Mouse (Mus musculus) liver, postnatal 0 days (tissue): ENCODE data around the gene Nbea. TPM values are rescaled to one million over a fixed set of nuclear protein-coding genes. Genes with fewer than 3 reads are reported as not detected.

ENCODE experiments used
- ATAC-seq: fragments of 200-750 bp; cut with Nextera tagmentation; 2 replicates; pipeline ENCODE4 v1.8.0; 2017; ENCODE audit warnings: mild to moderate bottlenecking, moderate library complexity
- DNase-seq: peaks from one replicate; pipeline ENCODE4 v3.0.0-alpha.2; 2016
- H3K27ac ChIP-seq: fragments of 300-500 bp; sonication (generic); 2 replicates; pipeline ENCODE4 v1.5.1; 2014; ENCODE audit warnings: antibody characterized with exemption, moderate library complexity, mild to moderate bottlenecking, low read depth
- H3K27me3 ChIP-seq: fragments of 300-500 bp; sonication (generic); 2 replicates; pipeline ENCODE4 v1.6.1; 2014; ENCODE audit warnings: low read length, control low read depth, mixed read lengths; ENCODE audit not compliant: insufficient read depth
- H3K36me3 ChIP-seq: fragments of 300-500 bp; sonication (generic); replicated peaks from 2 replicates; pipeline ENCODE4 v1.6.1; 2014; ENCODE audit warnings: mild to moderate bottlenecking, control low read depth, low read length, moderate library complexity, mixed read lengths; ENCODE audit not compliant: insufficient read depth
- H3K4me1 ChIP-seq: fragments of 300-500 bp; sonication (generic); 2 replicates; pipeline ENCODE4 v1.6.1; 2014; ENCODE audit warnings: antibody characterized with exemption, mild to moderate bottlenecking, control low read depth; ENCODE audit not compliant: insufficient read depth
- H3K4me2 ChIP-seq: fragments of 300-500 bp; sonication (generic); 2 replicates; pipeline ENCODE4 v1.6.1; 2014; ENCODE audit warnings: low read depth, mild to moderate bottlenecking, low read length, moderate library complexity, mixed read lengths
- H3K4me3 ChIP-seq: fragments of 300-500 bp; sonication (generic); 2 replicates; pipeline ENCODE4 v1.5.1; 2014; ENCODE audit warnings: low read depth, low read length
- H3K9ac ChIP-seq: fragments of 300-500 bp; sonication (generic); replicated peaks from 2 replicates; pipeline ENCODE4 v1.6.1; 2014; ENCODE audit warnings: mild to moderate bottlenecking, moderate library complexity
- H3K9me3 ChIP-seq: fragments of 300-500 bp; sonication (generic); 2 replicates; pipeline ENCODE4 v1.6.1; 2016; ENCODE audit warnings: mild to moderate bottlenecking, control low read depth, low read length, mixed read lengths
- CTCF ChIP-seq: sonication (generic); IDR thresholded peaks from 2 replicates; pipeline ENCODE4 v1.5.1; 2016; ENCODE audit warnings: antibody characterized with exemption, low read depth
- EP300 ChIP-seq: IDR thresholded peaks from 2 replicates; pipeline ENCODE4 v1.6.1; 2016; ENCODE audit warnings: antibody characterized with exemption, low read depth, mild to moderate bottlenecking
- WGBS: fragments of 180-500 bp; shearing (Covaris S2); extraction: QIAGEN DNeasy Blood & Tissue Kit; methylation state at CpG from one replicate; pipeline ENCODE4 v1.1.7; 2014; ENCODE audit not compliant: insufficient replicate concordance; 5-methylcytosine and 5-hydroxymethylcytosine counted together
- polyA plus RNA-seq: library from polyadenylated mRNA; unstranded; fragments of >200 nt; fragmentation: Nextera tagmentation; extraction: Ambion mirVana; gene quantifications from 2 replicates; pipeline ENCODE4 v1.2.1, GENCODE M21; 2015

The Nbea gene
- polyA plus RNA-seq, 1 experiment from 2014 or later = 0.81 TPM

DNA sequence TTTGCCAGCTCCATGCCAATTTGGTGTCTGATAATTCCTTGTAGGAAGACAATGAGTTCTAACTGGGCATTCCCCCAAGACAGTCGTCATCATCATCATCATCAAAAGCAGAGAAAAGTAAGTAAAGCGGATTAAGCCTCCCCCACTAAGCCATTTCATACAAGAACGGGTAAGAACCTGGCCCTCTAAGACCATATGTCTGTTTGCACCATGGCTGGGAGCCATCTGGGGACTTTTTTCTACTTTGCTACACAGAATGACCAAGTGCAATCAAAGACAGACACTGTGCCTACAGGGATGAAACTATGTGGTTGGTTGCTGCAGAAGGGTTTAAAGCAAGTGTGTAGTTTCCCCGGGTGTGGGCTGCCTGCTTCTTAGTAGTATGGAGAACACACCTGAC lies 535.2 kb downstream of the Nbea start:
- no peak overlapping the region for H3K4me2 ChIP-seq
- DNase-seq (no peak), ATAC-seq (no peak)
- no peaks in the 10 kb centered on the region for H3K36me3 ChIP-seq
- 78% methylated on average over 4 of the region's 4 CpGs for whole genome bisulfite sequencing
- H3K4me1 ChIP-seq = no peaks in the 10 kb centered on the region
- H3K9ac ChIP-seq = no peak overlapping the region
- H3K27ac ChIP-seq = no peak overlapping the region
- TF ChIP-seq CTCF = no peak
- no peak for TF ChIP-seq EP300
- H3K4me3 ChIP-seq = no peak overlapping the region
- no peaks in the 10 kb centered on the region for H3K9me3 ChIP-seq
- H3K27me3 ChIP-seq = no peaks in the 10 kb centered on the region

GRCm38 (mm10) chr3:55647176-55647575 lies 536.3 kb downstream of the Nbea start:
- no peak overlapping the region for H3K27ac ChIP-seq
- no peaks in the 10 kb centered on the region for H3K9me3 ChIP-seq
- TF ChIP-seq CTCF = no peak
- TF ChIP-seq EP300 = no peak
- no peak overlapping the region for H3K4me2 ChIP-seq
- H3K9ac ChIP-seq = no peak overlapping the region
- no peaks in the 10 kb centered on the region for H3K27me3 ChIP-seq
- no peaks in the 10 kb centered on the region for H3K4me1 ChIP-seq
- no peaks in the 10 kb centered on the region for H3K36me3 ChIP-seq
- 52% methylated on average over 6 of the region's 6 CpGs for WGBS
- no peak overlapping the region for H3K4me3 ChIP-seq
- no peak for ATAC-seq
- DNase-seq = no peak

DNA sequence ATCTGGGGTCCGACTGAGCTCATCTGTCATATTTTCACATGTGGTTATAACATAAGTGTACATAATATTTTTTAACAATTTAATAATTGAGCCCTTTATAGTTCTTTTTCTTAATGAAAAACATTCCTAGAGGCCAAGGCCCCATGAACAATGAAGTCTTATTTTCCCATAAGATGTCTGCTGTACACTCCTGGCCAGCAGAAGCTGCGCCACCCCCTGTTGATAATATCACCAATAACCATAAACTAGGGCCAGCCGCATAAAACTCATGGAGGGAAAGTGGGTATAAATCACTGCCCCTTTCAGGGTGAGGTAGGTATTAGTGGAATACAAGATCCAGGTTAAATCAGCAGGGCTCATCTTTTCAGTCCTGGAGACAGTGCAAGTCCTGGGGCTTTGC lies 537.1 kb downstream of the Nbea start:
- no peak overlapping the region for H3K4me2 ChIP-seq
- DNase-seq = no peak
- 89% methylated on average over 3 of the region's 3 CpGs for WGBS
- H3K27me3 ChIP-seq = no peaks in the 10 kb centered on the region
- H3K9me3 ChIP-seq = no peaks in the 10 kb centered on the region
- TF ChIP-seq EP300 (no peak), CTCF (no peak)
- no peaks in the 10 kb centered on the region for H3K36me3 ChIP-seq
- no peaks in the 10 kb centered on the region for H3K4me1 ChIP-seq
- H3K4me3 ChIP-seq = no peak overlapping the region
- no peak overlapping the region for H3K27ac ChIP-seq
- H3K9ac ChIP-seq = no peak overlapping the region
- no peak for ATAC-seq

- ATAC-seq (no peak), DNase-seq (no peak)
- Histone ChIP-seq H3K27me3 (no peaks in the 10 kb centered on the region), H3K4me3 (no peak overlapping the region), H3K27ac (no peak overlapping the region), H3K4me2 (no peak overlapping the region), H3K36me3 (no peaks in the 10 kb centered on the region), H3K9me3 (no peaks in the 10 kb centered on the region), H3K9ac (no peak overlapping the region), H3K4me1 (no peaks in the 10 kb centered on the region)
- WGBS = 69% methylated on average over 11 of the region's 11 CpGs
- TF ChIP-seq CTCF = no peak
- TF ChIP-seq EP300 = no peak
Observed at GRCm38 (mm10) chr3:55644035-55644618, 539.4 kb downstream of the Nbea start.

GRCm38 (mm10) chr3:55637660-55638059 lies 545.8 kb downstream of the Nbea start:
- ATAC-seq (no peak), DNase-seq (no peak)
- H3K4me1 ChIP-seq = no peaks in the 10 kb centered on the region
- 80% methylated on average over 7 of the region's 7 CpGs for WGBS
- H3K27me3 ChIP-seq = no peaks in the 10 kb centered on the region
- no peaks in the 10 kb centered on the region for H3K36me3 ChIP-seq
- H3K27ac ChIP-seq = no peak overlapping the region
- no peak overlapping the region for H3K4me3 ChIP-seq
- no peak for TF ChIP-seq CTCF
- no peak for TF ChIP-seq EP300
- no peak overlapping the region for H3K9ac ChIP-seq
- H3K9me3 ChIP-seq = no peaks in the 10 kb centered on the region
- H3K4me2 ChIP-seq = no peak overlapping the region

DNA sequence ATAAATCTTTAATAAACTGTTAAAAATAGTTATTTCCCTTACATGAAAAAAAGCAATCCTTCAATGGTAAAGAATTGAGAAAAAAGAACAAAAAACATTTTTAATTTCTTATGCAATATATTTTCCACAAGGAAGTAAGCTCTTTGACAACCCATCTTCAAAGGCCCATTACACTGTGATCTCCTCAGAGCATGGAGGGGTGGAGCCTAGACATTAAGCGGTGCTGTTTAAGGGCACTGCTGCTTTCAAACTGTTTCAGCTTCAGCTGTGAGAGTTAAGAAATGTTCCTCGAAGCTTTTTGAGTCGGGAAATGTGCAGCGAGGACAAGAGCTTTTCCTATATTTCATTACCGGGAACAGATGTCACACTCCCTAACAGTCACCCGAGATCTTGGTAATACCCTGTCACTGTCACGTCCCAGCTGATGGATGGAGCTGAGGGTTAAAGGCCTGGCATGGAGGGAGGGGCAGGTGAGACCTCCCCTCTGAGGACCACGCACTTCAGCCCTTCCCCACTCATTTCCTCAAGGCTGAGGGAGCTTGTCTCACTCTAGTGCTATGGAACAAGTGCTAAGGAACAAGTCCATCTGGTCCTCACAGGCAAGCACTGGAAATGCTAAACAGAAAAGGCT lies 547.8 kb downstream of the Nbea start:
- Histone ChIP-seq H3K9ac (no peak overlapping the region), H3K9me3 (no peaks in the 10 kb centered on the region), H3K36me3 (no peaks in the 10 kb centered on the region), H3K4me1 (no peaks in the 10 kb centered on the region), H3K27me3 (no peaks in the 10 kb centered on the region), H3K27ac (no peak overlapping the region), H3K4me2 (no peak overlapping the region), H3K4me3 (no peak overlapping the region)
- no peak for ATAC-seq
- DNase-seq = no peak
- TF ChIP-seq CTCF (no peak), EP300 (no peak)
- 71% methylated on average over 8 of the region's 8 CpGs for WGBS
